Mouse (Mus musculus): ENCODE results near the gene Ss18l2.

- TF ChIP-seq CTCF (IDR thresholded peaks at IDR 0.05; ENCODE audit: borderline replicate concordance, control insufficient read depth, extremely low read depth, insufficient read depth, low read length, poor library complexity) (no peak), POLR2A (IDR thresholded peaks at IDR 0.05; ENCODE audit: control insufficient read depth, extremely low read depth, insufficient read depth, low read length, poor library complexity) (no peak)
These were observed 19.9 kb upstream of the Ss18l2 start for GRCm38 (mm10) chr9:121690200-121690651.
